Mouse (Mus musculus) liver, embryonic 12.5 days (tissue): Measurements from ENCODE around the gene Nap1l5. TPM values are rescaled to one million over a fixed set of nuclear protein-coding genes. Genes with fewer than 3 reads are reported as not detected.
A peak's percentile ranks its signal among the peaks of the same experiment; 100 is the strongest.
"Not testable (repeated sequence)": the region's sequence is repeated elsewhere in the genome, so short reads cannot be mapped to it uniquely, and the experiment has no call there.

Experiments used
- ATAC-seq: fragments of 200-750 bp; cut with Nextera tagmentation; 2 replicates; pipeline ENCODE4 v1.8.0; 2017; ENCODE audit warnings: moderate number of reproducible peaks, mild to moderate bottlenecking, moderate library complexity
- H3K27ac ChIP-seq: fragments of 300-500 bp; sonication (generic); 2 replicates; pipeline ENCODE4 v1.5.1; 2016; ENCODE audit warnings: mild to moderate bottlenecking
- H3K27me3 ChIP-seq: fragments of 300-500 bp; sonication (generic); replicated peaks from 2 replicates; pipeline ENCODE4 v1.6.1; 2016; ENCODE audit warnings: mild to moderate bottlenecking, moderate library complexity
- H3K36me3 ChIP-seq: fragments of 300-500 bp; sonication (generic); 2 replicates; pipeline ENCODE4 v1.6.1; 2016; ENCODE audit warnings: mild to moderate bottlenecking, moderate library complexity
- H3K4me1 ChIP-seq: fragments of 300-500 bp; sonication (generic); 2 replicates; pipeline ENCODE4 v1.6.1; 2016
- H3K4me2 ChIP-seq: fragments of 300-500 bp; sonication (generic); 2 replicates; pipeline ENCODE4 v1.6.1; 2016; ENCODE audit warnings: mild to moderate bottlenecking, moderate library complexity
- H3K4me3 ChIP-seq: fragments of 300-500 bp; sonication (generic); 2 replicates; pipeline ENCODE4 v1.5.1; 2016; ENCODE audit warnings: mild to moderate bottlenecking, moderate library complexity
- H3K9ac ChIP-seq: fragments of 300-500 bp; sonication (generic); 2 replicates; pipeline ENCODE4 v1.6.1; 2016; ENCODE audit warnings: mild to moderate bottlenecking, moderate library complexity
- H3K9me3 ChIP-seq: fragments of 300-500 bp; sonication (generic); replicated peaks from 2 replicates; pipeline ENCODE4 v1.6.1; 2016; ENCODE audit warnings: mild to moderate bottlenecking, moderate library complexity
- WGBS: fragments of 180-500 bp; shearing (Covaris S2); methylation state at CpG from one replicate; pipeline ENCODE4 v1.1.7; 2016; ENCODE audit not compliant: insufficient replicate concordance; 5-methylcytosine and 5-hydroxymethylcytosine counted together
- polyA plus RNA-seq: library from polyadenylated mRNA; unstranded; fragments of >200 nt; fragmentation: Nextera tagmentation; extraction: Ambion mirVana; gene quantifications from 2 replicates; pipeline ENCODE4 v1.2.1, GENCODE M21; 2016

Nap1l5 gene
- polyA plus RNA-seq, 1 experiment from 2014 or later = 0.31 TPM

- Histone ChIP-seq H3K9ac (no peak overlapping the region), H3K9me3 (no peaks in the 10 kb centered on the region), H3K27me3 (no peaks in the 10 kb centered on the region), H3K27ac (no peak overlapping the region), H3K4me3 (no peak overlapping the region), H3K36me3 (no peaks in the 10 kb centered on the region), H3K4me1 (no peaks in the 10 kb centered on the region), H3K4me2 (no peak overlapping the region)
- no peak for ATAC-seq
- WGBS = 80% methylated on average over 7 of the region's 7 CpGs
These were observed 6.3 kb downstream of the Nap1l5 start for GRCm38 (mm10) chr6:58900536-58900935.

- no peaks in the 10 kb centered on the region for H3K4me1 ChIP-seq
- no peak overlapping the region for H3K4me3 ChIP-seq
- H3K9me3 ChIP-seq = no peaks in the 10 kb centered on the region
- 76% methylated on average over 3 of the region's 3 CpGs for WGBS
- H3K27ac ChIP-seq = no peak overlapping the region
- no peak overlapping the region for H3K9ac ChIP-seq
- no peak for ATAC-seq
- no peaks in the 10 kb centered on the region for H3K36me3 ChIP-seq
- no peak overlapping the region for H3K4me2 ChIP-seq
- no peaks in the 10 kb centered on the region for H3K27me3 ChIP-seq
These were observed 7.8 kb downstream of the Nap1l5 start for GRCm38 (mm10) chr6:58899076-58899475.

GRCm38 (mm10) chr6:58896648-58897047, 10.2 kb downstream of the Nap1l5 start:
- no peak for ATAC-seq
- Histone ChIP-seq H3K27me3 (no peaks in the 10 kb centered on the region), H3K4me3 (no peak overlapping the region), H3K9me3 (no peaks in the 10 kb centered on the region), H3K9ac (no peak overlapping the region), H3K36me3 (no peaks in the 10 kb centered on the region), H3K4me2 (no peak overlapping the region), H3K27ac (no peak overlapping the region), H3K4me1 (peaks cover 8% of the 10 kb centered on the region; the same call in 1 of the 2 replicates)
- 70% methylated on average over 3 of the region's 3 CpGs for WGBS

GRCm38 (mm10) chr6:58894994-58895393, 11.9 kb downstream of the Nap1l5 start:
- WGBS = 71% methylated on average over 4 of the region's 4 CpGs
- peaks cover 8% of the 10 kb centered on the region; the same call in 1 of the 2 replicates for H3K4me1 ChIP-seq
- ATAC-seq = no peak

GRCm38 (mm10) chr6:58893307-58893706, 13.6 kb downstream of the Nap1l5 start:
- Histone ChIP-seq H3K4me3 (no peak overlapping the region), H3K27me3 (no peaks in the 10 kb centered on the region), H3K27ac (no peak overlapping the region), H3K36me3 (no peaks in the 10 kb centered on the region), H3K4me2 (no peak overlapping the region), H3K9ac (no peak overlapping the region), H3K9me3 (no peaks in the 10 kb centered on the region), H3K4me1 (peaks cover 8% of the 10 kb centered on the region; the same call in 1 of the 2 replicates)
- no peak for ATAC-seq
- 40% methylated on average over 6 of the region's 6 CpGs for WGBS

More at GRCm38 (mm10) chr6:58894994-58895393, 11.9 kb downstream of the Nap1l5 start:
- Histone ChIP-seq H3K4me2 (no peak overlapping the region), H3K27me3 (no peaks in the 10 kb centered on the region), H3K36me3 (no peaks in the 10 kb centered on the region), H3K9ac (no peak overlapping the region), H3K4me3 (no peak overlapping the region), H3K9me3 (no peaks in the 10 kb centered on the region), H3K27ac (no peak overlapping the region)

- WGBS = 34% methylated on average over 3 of the region's 3 CpGs
- Histone ChIP-seq H3K36me3 (no peaks in the 10 kb centered on the region), H3K27ac (no peak overlapping the region), H3K4me1 (peaks cover 8% of the 10 kb centered on the region; the same call in 1 of the 2 replicates), H3K9me3 (no peaks in the 10 kb centered on the region), H3K4me2 (no peak overlapping the region), H3K4me3 (no peak overlapping the region), H3K9ac (no peak overlapping the region), H3K27me3 (no peaks in the 10 kb centered on the region)
- no peak for ATAC-seq
These were observed 17.0 kb downstream of the Nap1l5 start for GRCm38 (mm10) chr6:58889917-58890316.

- Histone ChIP-seq H3K9ac (no peak overlapping the region), H3K36me3 (no peaks in the 10 kb centered on the region), H3K27ac (no peak overlapping the region), H3K9me3 (no peaks in the 10 kb centered on the region), H3K4me1 (0 out of 2 replicates have a peak, but pooled peaks cover 6% of the 10 kb centered on the region), H3K27me3 (no peaks in the 10 kb centered on the region), H3K4me2 (no peak overlapping the region), H3K4me3 (no peak overlapping the region)
- ATAC-seq = no peak
- 53% methylated on average over 6 of the region's 6 CpGs for WGBS
These were observed 24.6 kb downstream of the Nap1l5 start for GRCm38 (mm10) chr6:58882271-58882670.

- Histone ChIP-seq H3K9ac (no peak overlapping the region), H3K4me2 (no peak overlapping the region), H3K27me3 (no peaks in the 10 kb centered on the region), H3K36me3 (no peaks in the 10 kb centered on the region), H3K9me3 (no peaks in the 10 kb centered on the region), H3K27ac (no peak overlapping the region), H3K4me1 (0 out of 2 replicates have a peak, but pooled peaks cover 6% of the 10 kb centered on the region), H3K4me3 (no peak overlapping the region)
- 67% methylated on average over 3 of the region's 3 CpGs for WGBS
- ATAC-seq = no peak
These were observed 25.5 kb downstream of the Nap1l5 start for GRCm38 (mm10) chr6:58881363-58881762.

- Histone ChIP-seq H3K4me3 (no peak overlapping the region), H3K4me1 (0 out of 2 replicates have a peak, but pooled peaks cover 6% of the 10 kb centered on the region), H3K27me3 (no peaks in the 10 kb centered on the region), H3K9ac (no peak overlapping the region), H3K4me2 (no peak overlapping the region), H3K36me3 (no peaks in the 10 kb centered on the region), H3K9me3 (no peaks in the 10 kb centered on the region), H3K27ac (no peak overlapping the region)
- ATAC-seq = no peak
- WGBS = 32% methylated on average over 5 of the region's 5 CpGs
These were observed 26.0 kb downstream of the Nap1l5 start for GRCm38 (mm10) chr6:58880861-58881260.

- Histone ChIP-seq H3K36me3 (no peaks in the 10 kb centered on the region), H3K9me3 (no peaks in the 10 kb centered on the region), H3K4me2 (no peak overlapping the region), H3K4me3 (no peak overlapping the region), H3K27ac (no peak overlapping the region), H3K27me3 (no peaks in the 10 kb centered on the region), H3K9ac (no peak overlapping the region), H3K4me1 (0 out of 2 replicates have a peak, but pooled peaks cover 6% of the 10 kb centered on the region)
- peak; percentile 27; the same call in 1 of the 2 replicates for ATAC-seq
- 80% methylated on average over 9 of the region's 9 CpGs for WGBS
These were observed 26.9 kb downstream of the Nap1l5 start for GRCm38 (mm10) chr6:58879987-58880386.

- H3K27me3 ChIP-seq = no peaks in the 10 kb centered on the region
- H3K27ac ChIP-seq = no peak overlapping the region
- H3K4me1 ChIP-seq = 0 out of 2 replicates have a peak, but pooled peaks cover 6% of the 10 kb centered on the region
- 0 out of 2 replicates have a peak, but pooled peaks have one; percentile 21 for ATAC-seq
- no peaks in the 10 kb centered on the region for H3K36me3 ChIP-seq
- H3K4me2 ChIP-seq = no peak overlapping the region
- WGBS = 72% methylated on average over 4 of the region's 4 CpGs
- no peaks in the 10 kb centered on the region for H3K9me3 ChIP-seq
- H3K4me3 ChIP-seq = no peak overlapping the region
- H3K9ac ChIP-seq = no peak overlapping the region
These were observed 27.3 kb downstream of the Nap1l5 start for GRCm38 (mm10) chr6:58879572-58879971.

- H3K4me3 ChIP-seq, ATAC-seq, H3K36me3 ChIP-seq, H3K9me3 ChIP-seq, H3K4me1 ChIP-seq, H3K4me2 ChIP-seq, H3K27ac ChIP-seq, H3K9ac ChIP-seq, H3K27me3 ChIP-seq: not testable (repeated sequence)
- WGBS = 72% methylated on average over 6 of the region's 6 CpGs
These were observed 39.0 kb downstream of the Nap1l5 start for GRCm38 (mm10) chr6:58867858-58868257.
